Mouse (Mus musculus) limb, embryonic 11.5 days (tissue): Measurements from ENCODE around the gene Anks3. TPM values are rescaled to one million over a fixed set of nuclear protein-coding genes. Genes with fewer than 3 reads are reported as not detected.

Source experiments
- ATAC-seq: fragments of 200-750 bp; cut with Nextera tagmentation; 2 replicates; pipeline ENCODE4 v1.8.0; 2017; ENCODE audit warnings: low read depth; ENCODE audit not compliant: insufficient number of reproducible peaks, low FRiP score, low TSS enrichment
- DNase-seq: peaks from one replicate; pipeline ENCODE4 v3.0.0-alpha.2; 2015; ENCODE audit warnings: low spot score
- H3K27ac ChIP-seq: fragments of 300-500 bp; sonication (generic); replicated peaks from 2 replicates; pipeline ENCODE4 v1.5.1; 2014; ENCODE audit warnings: low read depth, mild to moderate bottlenecking, low read length
- H3K27me3 ChIP-seq: fragments of 300-500 bp; sonication (generic); 2 replicates; pipeline ENCODE4 v1.6.1; 2014; ENCODE audit warnings: mild to moderate bottlenecking, low read length, mixed read lengths; ENCODE audit not compliant: control insufficient read depth, insufficient read depth
- H3K36me3 ChIP-seq: fragments of 300-500 bp; sonication (generic); 2 replicates; pipeline ENCODE4 v1.6.1; 2014; ENCODE audit warnings: mild to moderate bottlenecking, low read length, moderate library complexity, mixed read lengths; ENCODE audit not compliant: control insufficient read depth, insufficient read depth
- H3K4me1 ChIP-seq: fragments of 300-500 bp; sonication (generic); 2 replicates; pipeline ENCODE4 v1.6.1; 2014; ENCODE audit warnings: low read length, mixed read lengths; ENCODE audit not compliant: control insufficient read depth, insufficient read depth
- H3K4me2 ChIP-seq: fragments of 300-500 bp; sonication (generic); 2 replicates; pipeline ENCODE4 v1.6.1; 2014; ENCODE audit warnings: low read depth, mild to moderate bottlenecking, moderate library complexity; ENCODE audit not compliant: severe bottlenecking
- H3K4me3 ChIP-seq: fragments of 300-500 bp; sonication (generic); 2 replicates; pipeline ENCODE4 v1.5.1; 2014; ENCODE audit warnings: low read depth, low read length
- H3K9ac ChIP-seq: fragments of 300-500 bp; sonication (generic); 2 replicates; pipeline ENCODE4 v1.6.1; 2014; ENCODE audit warnings: mild to moderate bottlenecking, low read length
- H3K9me3 ChIP-seq: fragments of 300-500 bp; sonication (generic); 2 replicates; pipeline ENCODE4 v1.6.1; 2016; ENCODE audit warnings: low read length; ENCODE audit not compliant: control insufficient read depth
- WGBS: fragments of 180-500 bp; shearing (Covaris S2); extraction: QIAGEN DNeasy Blood & Tissue Kit; methylation state at CpG from one replicate; pipeline ENCODE4 v1.1.7; 2014; 5-methylcytosine and 5-hydroxymethylcytosine counted together
- polyA plus RNA-seq: library from polyadenylated mRNA; unstranded; fragments of >200 nt; fragmentation: Nextera tagmentation; extraction: Ambion mirVana; gene quantifications from 2 replicates; pipeline ENCODE4 v1.2.1, GENCODE M21; 2014

The Anks3 gene
- polyA plus RNA-seq, 1 experiment from 2014 or later, result 41.0 TPM

- Histone ChIP-seq H3K27ac (no peak overlapping the region), H3K9me3 (no peaks in the 10 kb centered on the region), H3K27me3 (no peaks in the 10 kb centered on the region), H3K4me2 (no peak overlapping the region), H3K4me3 (no peak overlapping the region), H3K4me1 (0 out of 2 replicates have a peak, but pooled peaks cover 5% of the 10 kb centered on the region), H3K9ac (no peak overlapping the region), H3K36me3 (peaks cover 33% of the 10 kb centered on the region)
- WGBS, result 90% methylated on average over 10 of the region's 10 CpGs
- no peak for DNase-seq
- ATAC-seq, result no peak
Observed at GRCm38 (mm10) chr16:4940311-4940850, 23.6 kb downstream of the Anks3 start.

- Histone ChIP-seq H3K4me2 (peak overlapping the region; percentile 93), H3K27ac (peak overlapping the region; percentile 75), H3K27me3 (no peaks in the 10 kb centered on the region), H3K4me3 (peak overlapping the region; percentile 92), H3K9ac (peak overlapping the region; percentile 88), H3K4me1 (0 out of 2 replicates have a peak, but pooled peaks cover 5% of the 10 kb centered on the region), H3K36me3 (peaks cover 32% of the 10 kb centered on the region), H3K9me3 (no peaks in the 10 kb centered on the region)
- WGBS, result 2% methylated on average over 16 of the region's 16 CpGs
- ATAC-seq, result peak; percentile 58
- peak; percentile 53 for DNase-seq
Observed at GRCm38 (mm10) chr16:4939412-4939811, 24.6 kb downstream of the Anks3 start.

- peak overlapping the region; percentile 75 for H3K27ac ChIP-seq
- no peaks in the 10 kb centered on the region for H3K27me3 ChIP-seq
- no peaks in the 10 kb centered on the region for H3K9me3 ChIP-seq
- H3K9ac ChIP-seq, result peak overlapping the region; percentile 88
- ATAC-seq, result peak; percentile 96
- WGBS, result under 1% methylated on average over 28 of the region's 28 CpGs
- H3K4me1 ChIP-seq, result 0 out of 2 replicates have a peak, but pooled peaks cover 5% of the 10 kb centered on the region
- peak; percentile 95 for DNase-seq
- H3K4me2 ChIP-seq, result peak overlapping the region; percentile 93
- H3K36me3 ChIP-seq, result peaks cover 36% of the 10 kb centered on the region
- peak overlapping the region; percentile 92 for H3K4me3 ChIP-seq
Observed at GRCm38 (mm10) chr16:4938989-4939388, 25.0 kb downstream of the Anks3 start.

GRCm38 (mm10) chr16:4938461-4938860 lies 25.5 kb downstream of the Anks3 start, which contains the start of gene Nudt16l1:
Nudt16l1 (plus strand) TSS chr16:4938761.
- peaks cover 31% of the 10 kb centered on the region for H3K36me3 ChIP-seq
- 7% methylated on average over 2 of the region's 2 CpGs for WGBS
- 0 out of 2 replicates have a peak, but pooled peaks cover 5% of the 10 kb centered on the region for H3K4me1 ChIP-seq
- no peak for DNase-seq
- H3K27me3 ChIP-seq, result no peaks in the 10 kb centered on the region
- peak within 1 kb of the TSS; percentile 92 for H3K4me3 ChIP-seq
- no peaks in the 10 kb centered on the region for H3K9me3 ChIP-seq
- H3K4me2 ChIP-seq, result peak within 1 kb of the TSS; percentile 93
- H3K9ac ChIP-seq, result peak within 1 kb of the TSS; percentile 88
- peak within 1 kb of the TSS; percentile 75 for H3K27ac ChIP-seq
- ATAC-seq, result no peak

GRCm38 (mm10) chr16:4937351-4938190 lies 26.4 kb downstream of the Anks3 start:
- DNase-seq (no peak), ATAC-seq (no peak)
- 0 out of 2 replicates have a peak, but pooled peaks cover 5% of the 10 kb centered on the region for H3K4me1 ChIP-seq
- no peak overlapping the region for H3K27ac ChIP-seq
- H3K27me3 ChIP-seq, result no peaks in the 10 kb centered on the region
- no peaks in the 10 kb centered on the region for H3K9me3 ChIP-seq
- no peak overlapping the region for H3K9ac ChIP-seq
- H3K36me3 ChIP-seq, result peaks cover 28% of the 10 kb centered on the region
- H3K4me3 ChIP-seq, result no peak overlapping the region
- 89% methylated on average over 8 of the region's 8 CpGs for WGBS
- H3K4me2 ChIP-seq, result no peak overlapping the region

GRCm38 (mm10) chr16:4935931-4936703 lies 27.9 kb downstream of the Anks3 start:
- ATAC-seq (no peak), DNase-seq (no peak)
- no peaks in the 10 kb centered on the region for H3K9me3 ChIP-seq
- H3K4me3 ChIP-seq, result no peak overlapping the region
- no peak overlapping the region for H3K4me2 ChIP-seq
- H3K4me1 ChIP-seq, result 0 out of 2 replicates have a peak, but pooled peaks cover 5% of the 10 kb centered on the region
- no peaks in the 10 kb centered on the region for H3K27me3 ChIP-seq
- peaks cover 21% of the 10 kb centered on the region for H3K36me3 ChIP-seq
- WGBS, result 88% methylated on average over 10 of the region's 10 CpGs
- H3K9ac ChIP-seq, result no peak overlapping the region
- H3K27ac ChIP-seq, result no peak overlapping the region

- Histone ChIP-seq H3K27ac (no peak overlapping the region), H3K27me3 (no peaks in the 10 kb centered on the region), H3K4me1 (0 out of 2 replicates have a peak, but pooled peaks cover 5% of the 10 kb centered on the region), H3K9ac (no peak overlapping the region), H3K36me3 (peaks cover 24% of the 10 kb centered on the region), H3K4me3 (no peak overlapping the region), H3K9me3 (no peaks in the 10 kb centered on the region), H3K4me2 (no peak overlapping the region)
- DNase-seq (no peak), ATAC-seq (no peak)
- WGBS, result 98% methylated on average over 31 of the region's 31 CpGs
Observed at GRCm38 (mm10) chr16:4935430-4935829, 28.6 kb downstream of the Anks3 start.

GRCm38 (mm10) chr16:4932429-4932828 lies 31.6 kb downstream of the Anks3 start:
- H3K4me1 ChIP-seq, result no peaks in the 10 kb centered on the region
- no peak overlapping the region for H3K9ac ChIP-seq
- H3K4me3 ChIP-seq, result no peak overlapping the region
- no peak for DNase-seq
- no peak overlapping the region for H3K27ac ChIP-seq
- H3K36me3 ChIP-seq, result peaks cover 26% of the 10 kb centered on the region
- H3K27me3 ChIP-seq, result no peaks in the 10 kb centered on the region
- no peak for ATAC-seq
- H3K4me2 ChIP-seq, result no peak overlapping the region
- 90% methylated on average over 3 of the region's 3 CpGs for WGBS
- no peaks in the 10 kb centered on the region for H3K9me3 ChIP-seq
